Mouse (Mus musculus): ENCODE data around the gene Zfp579.

The Zfp579 gene

DNA sequence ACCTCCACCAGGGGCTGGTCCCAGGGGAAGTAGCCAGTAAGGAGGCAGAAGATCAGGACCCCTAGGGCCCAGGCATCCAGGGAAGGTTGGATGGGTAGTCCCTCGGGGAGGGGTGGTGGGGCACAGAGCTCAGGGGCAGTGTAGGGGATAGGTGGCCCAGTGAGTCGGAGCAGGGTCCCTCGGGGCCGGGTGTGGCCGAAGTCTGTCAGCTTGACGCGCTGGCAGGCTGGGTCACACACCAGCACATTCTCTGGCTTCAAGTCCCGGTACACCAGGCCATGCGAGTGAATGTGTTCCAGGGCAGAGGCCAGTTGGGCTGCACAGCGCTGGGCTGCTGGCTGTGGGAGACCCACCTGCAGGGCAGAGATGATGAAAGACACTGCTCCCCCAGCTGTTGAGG lies 38.6 kb downstream of the Zfp579 start:
- no peak for ATAC-seq (ENCODE audit: low TSS enrichment)

DNA sequence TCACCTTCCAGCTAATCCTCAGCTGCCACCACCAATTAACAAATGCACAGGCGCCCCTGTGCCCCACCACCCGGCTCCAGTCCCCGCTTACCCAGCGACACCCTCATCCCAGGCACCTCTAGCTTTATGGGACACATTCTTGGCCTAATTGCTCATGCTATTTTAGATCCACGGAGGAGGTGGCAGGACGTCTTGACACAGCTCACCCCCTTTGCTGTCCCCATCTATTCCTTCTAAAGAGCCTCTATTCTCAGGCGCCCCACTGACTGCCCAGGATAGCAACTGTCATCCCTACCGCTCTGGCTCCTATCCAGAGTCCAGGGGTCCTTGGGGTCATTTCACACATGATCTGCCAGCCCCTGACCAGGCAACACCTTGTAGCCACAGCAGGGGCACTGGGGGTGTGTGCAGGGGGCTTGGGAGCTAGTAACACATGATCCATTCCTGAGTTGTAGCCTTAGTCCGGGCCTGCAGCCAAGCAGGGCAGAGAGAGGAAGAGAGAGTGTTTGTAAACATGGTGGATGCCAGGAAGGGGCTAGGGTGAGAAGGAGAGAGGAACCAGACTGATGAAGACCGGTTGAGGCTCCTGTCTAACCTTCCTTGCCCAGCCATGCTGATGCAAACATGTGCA lies 42.0 kb downstream of the Zfp579 start:
- no peak for ATAC-seq (ENCODE audit: low TSS enrichment)

DNA sequence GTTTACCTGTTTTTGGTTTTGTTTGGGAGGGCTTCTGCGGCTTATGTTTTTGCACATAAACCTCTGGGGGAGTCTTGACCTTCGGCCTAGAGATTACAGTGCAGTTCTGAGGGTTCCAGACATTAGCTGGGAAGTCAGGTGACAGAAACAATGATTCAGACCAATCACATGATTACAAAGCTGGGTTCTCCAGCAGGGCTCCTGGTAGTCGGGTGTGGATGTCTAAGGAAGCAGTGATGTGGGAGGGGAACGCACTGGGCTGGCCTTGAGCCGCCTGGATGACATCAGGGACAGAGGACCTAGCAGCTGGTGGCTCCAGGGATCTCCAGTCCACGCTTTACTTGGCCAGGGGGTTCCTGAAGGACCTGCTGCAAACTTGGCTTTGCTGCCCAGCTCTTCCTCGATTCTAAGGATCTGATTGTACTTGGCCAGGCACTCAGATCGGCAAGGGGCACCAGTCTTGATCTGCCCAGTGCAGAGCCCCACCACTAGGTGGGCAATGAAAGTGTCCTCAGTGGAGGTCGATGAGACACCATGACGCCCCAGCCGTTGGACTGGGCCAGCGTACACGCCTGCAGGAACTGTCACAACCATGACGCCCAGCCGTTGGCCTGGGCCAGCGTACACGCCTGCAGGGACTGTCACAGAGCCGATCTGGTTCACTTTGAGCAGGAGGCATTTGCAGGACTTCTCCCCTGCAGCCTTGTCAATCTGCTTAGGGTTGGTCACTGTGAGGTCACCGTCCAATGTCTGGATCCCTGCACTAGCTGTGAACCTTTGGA lies 45.2 kb downstream of the Zfp579 start:
- ATAC-seq (ENCODE audit: low TSS enrichment): no peak

DNA sequence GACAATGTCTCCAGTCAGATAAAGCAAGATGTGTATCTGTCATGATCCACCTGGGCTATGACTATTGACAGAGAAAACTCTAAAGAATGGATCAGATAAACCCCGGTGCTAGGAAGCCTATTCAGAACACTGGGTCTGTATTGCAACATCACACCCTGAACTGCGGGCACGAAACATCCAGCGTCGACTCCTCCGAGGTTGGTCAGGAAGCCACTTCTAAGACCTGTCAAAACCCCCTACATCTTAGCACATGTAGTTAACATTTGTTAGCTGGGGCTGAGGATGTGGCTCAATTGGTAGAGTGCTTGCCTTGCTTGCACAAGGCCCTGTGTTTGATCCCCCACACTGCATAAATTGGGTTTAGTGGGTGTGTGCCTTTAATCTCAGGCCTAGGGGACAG lies 47.6 kb downstream of the Zfp579 start:
- ATAC-seq (ENCODE audit: low TSS enrichment): no peak

- ATAC-seq (ENCODE audit: low TSS enrichment): 0 out of 2 replicates have a peak, but pooled peaks have one; percentile 5
Measured at GRCm38 (mm10) chr7:4947855-4948254, 48.1 kb downstream of the Zfp579 start.

GRCm38 (mm10) chr7:4943223-4943815 lies 52.6 kb downstream of the Zfp579 start:
- peak; percentile 92 for ATAC-seq (ENCODE audit: low TSS enrichment)

DNA sequence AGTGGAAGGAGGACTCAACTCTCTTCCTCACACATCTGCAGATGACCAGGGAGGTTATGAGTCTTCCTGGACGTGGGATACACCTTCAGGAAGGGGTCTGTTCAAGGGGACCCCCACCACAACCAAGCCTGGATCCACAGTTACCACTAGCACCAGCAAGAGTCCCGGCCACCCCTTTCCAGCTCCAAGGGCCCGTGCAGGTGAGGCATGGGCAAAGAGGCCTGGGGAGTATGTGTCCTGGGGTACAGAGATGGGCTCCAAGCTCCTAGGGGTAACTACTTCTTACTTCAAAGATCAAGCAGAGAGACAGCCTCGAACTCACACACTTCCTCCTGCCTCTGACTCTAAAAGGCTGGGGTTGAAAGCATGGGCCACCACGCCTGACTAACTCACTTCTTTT lies 53.3 kb downstream of the Zfp579 start:
- no peak for ATAC-seq (ENCODE audit: low TSS enrichment)

GRCm38 (mm10) chr7:4940068-4940479 lies 55.9 kb downstream of the Zfp579 start:
- peak; percentile 72; the same call in 1 of the 2 replicates for ATAC-seq (ENCODE audit: low TSS enrichment)

- ATAC-seq (ENCODE audit: low TSS enrichment): no peak
Measured at GRCm38 (mm10) chr7:4938456-4938855, 57.5 kb downstream of the Zfp579 start.

DNA sequence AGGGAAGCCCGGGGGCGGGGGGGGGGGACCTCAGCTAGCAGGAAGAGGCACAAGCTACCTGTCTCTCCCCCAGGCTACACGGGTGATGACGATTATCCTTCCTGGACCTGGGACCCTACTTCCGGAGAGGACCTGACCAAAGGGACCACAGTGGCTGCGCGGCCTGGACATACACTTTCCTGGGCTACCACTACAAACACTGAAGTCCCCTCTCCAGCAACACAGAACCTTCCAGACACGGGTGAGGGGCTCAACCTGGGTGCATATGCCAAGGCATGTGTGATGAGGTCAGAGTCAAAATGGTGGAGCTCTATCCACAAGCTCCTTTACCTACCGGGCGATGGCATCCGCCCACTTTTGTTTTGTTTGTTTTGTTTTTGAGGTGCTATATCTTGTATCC lies 58.6 kb downstream of the Zfp579 start:
- ATAC-seq (ENCODE audit: low TSS enrichment): no peak

- ATAC-seq (ENCODE audit: low TSS enrichment): no peak
Measured at GRCm38 (mm10) chr7:4936832-4937231, 59.1 kb downstream of the Zfp579 start.

DNA sequence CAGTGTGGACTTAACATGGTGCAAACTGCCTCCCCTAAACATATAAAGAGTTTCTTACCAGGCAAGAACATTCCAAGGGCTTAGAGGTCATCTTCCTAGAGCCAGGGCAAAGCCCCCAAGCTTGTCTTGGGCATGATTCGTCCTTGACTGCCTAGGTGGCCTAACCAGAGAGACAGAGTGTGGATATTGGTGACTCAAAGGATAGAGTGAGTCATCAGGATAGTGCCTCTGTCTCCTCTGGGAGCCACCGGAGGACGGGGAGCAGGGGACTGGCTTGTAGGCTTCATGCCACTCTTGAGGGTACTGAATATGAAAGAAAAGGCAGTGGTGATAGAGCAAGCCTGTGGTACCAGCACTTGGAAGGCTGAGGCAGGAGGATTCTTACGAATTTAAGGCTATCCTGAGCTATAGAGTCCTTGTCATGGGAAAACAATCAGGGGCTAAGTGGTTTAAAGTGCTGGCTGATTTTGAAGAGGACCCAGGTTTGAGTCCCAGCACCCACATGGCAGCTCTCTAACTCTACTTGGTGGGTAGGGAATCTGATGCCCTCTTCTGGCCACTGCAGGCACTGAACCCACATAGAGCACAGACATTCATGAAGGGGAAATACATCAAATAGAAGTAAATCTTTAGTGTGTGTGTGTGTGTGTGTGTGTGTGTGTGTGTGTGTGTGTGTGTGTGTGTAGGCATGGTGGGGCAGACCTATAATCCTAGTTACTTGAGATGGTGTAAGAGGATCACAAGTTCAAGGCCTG lies 61.6 kb downstream of the Zfp579 start:
- ATAC-seq (ENCODE audit: low TSS enrichment): no peak

All from frontal cortex, adult (tissue).